15 mouse cellular contexts compared by ENCODE assay signal in the genomic region with DNA sequence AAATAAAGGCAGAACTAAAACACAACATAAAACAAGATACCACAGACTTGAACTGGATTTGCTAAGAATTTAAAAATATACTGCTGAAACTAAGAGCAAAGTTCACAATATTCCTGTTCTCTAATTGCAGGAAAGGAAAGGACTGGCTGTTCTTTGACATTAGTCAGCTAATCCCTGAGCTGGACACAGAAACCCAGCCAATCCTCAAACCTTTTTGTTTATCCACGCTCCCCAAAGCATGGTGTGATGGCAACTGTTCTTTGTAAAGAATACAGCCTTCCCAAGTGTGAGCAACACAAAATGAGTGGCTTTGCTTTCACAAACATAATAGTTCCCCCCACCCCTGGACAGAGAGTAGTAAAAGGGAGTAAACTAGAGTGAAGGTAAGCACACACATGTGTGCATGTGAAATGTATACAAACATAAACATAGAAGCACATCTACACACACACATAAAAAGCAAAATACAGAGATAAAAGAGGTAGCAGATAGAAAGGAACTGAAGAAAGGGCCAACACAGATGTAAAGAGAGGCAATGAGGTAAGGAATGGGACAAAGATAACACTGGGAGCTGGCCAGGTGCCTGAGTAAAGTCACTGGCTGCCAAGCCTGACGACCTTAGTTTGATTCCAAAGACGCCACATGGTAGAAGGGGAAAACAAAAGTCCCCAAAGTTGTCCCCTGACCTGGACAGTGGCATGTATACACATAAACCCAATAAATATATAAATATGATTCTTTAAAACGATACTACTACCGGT. TPM values are rescaled to one million over a fixed set of nuclear protein-coding genes. Genes with fewer than 3 reads are reported as not detected.
DNase-seq lines count a peak whose midpoint lies in the region.
"Had no signal": no experiment of that assay in that cellular context is flagged by ENCODE, and none has a peak within 500 bp of the region (broad histone marks: within the 10 kb centered on the region; RNA-seq: fewer than 3 reads in every experiment).

No protein-coding gene starts in this region.

- DNase-seq in heart, adult 11 months = peak; percentile 92
- DNase-seq in heart, embryonic 10.5 days (ENCODE audit: low spot score) = no peak
- DNase-seq in adipocyte (ENCODE audit: low spot score) = peak; percentile 46
- DNase-seq in heart, adult 8-10 months (ENCODE audit: low spot score) = peak; percentile 57
- DNase-seq in heart, postnatal 25 days (ENCODE audit: low spot score) = peak; percentile 9
- no peak for DNase-seq in spleen, adult 18-20 months
- DNase-seq in natural killer cell, adult 2 months (ENCODE audit: low spot score in 2 of 2) = no peak
- DNase-seq: cerebellum, postnatal 25 days; kidney, adult 11 months; kidney, postnatal 4 days had no signal

- intact Hi-C loops in heart, postnatal 25 days (cut with DNase I) = no loop called here

- no peaks in the 10 kb centered on the region for H3K9me3 ChIP-seq in heart, embryonic 10.5 days
- H3K9me3 ChIP-seq: embryonic facial prominence, embryonic 13.5 days; forebrain, embryonic 10.5 days; hindbrain, embryonic 13.5 days; lung, embryonic 15.5 days; megakaryocyte, embryonic 14.5 days had no signal

- H3K36me3 ChIP-seq in heart, embryonic 10.5 days = no peaks in the 10 kb centered on the region; the same call in 1 of the 2 replicates
- H3K36me3 ChIP-seq: hindbrain, embryonic 13.5 days; lung, embryonic 15.5 days had no signal

- 72% methylated on average over 5 of the region's 5 CpGs for WGBS in heart, embryonic 10.5 days

- H3K27ac ChIP-seq in heart, embryonic 10.5 days = no peak overlapping the region
- H3K27ac ChIP-seq: embryonic facial prominence, embryonic 13.5 days; forebrain, embryonic 10.5 days; hindbrain, embryonic 13.5 days; lung, embryonic 15.5 days had no signal

- H3K4me1 ChIP-seq in heart, embryonic 10.5 days = no peaks in the 10 kb centered on the region
- H3K4me1 ChIP-seq: embryonic facial prominence, embryonic 13.5 days; lung, embryonic 15.5 days had no signal

- no peaks in the 10 kb centered on the region for H3K27me3 ChIP-seq in heart, embryonic 10.5 days (ENCODE audit: insufficient read depth, poor library complexity, severe bottlenecking)
- H3K27me3 ChIP-seq: embryonic facial prominence, embryonic 13.5 days; hindbrain, embryonic 13.5 days; lung, embryonic 15.5 days; megakaryocyte, embryonic 14.5 days had no signal

- H3K4me3 ChIP-seq in heart, embryonic 10.5 days = no peak overlapping the region
- H3K4me3 ChIP-seq: embryonic facial prominence, embryonic 13.5 days; forebrain, embryonic 10.5 days; hindbrain, embryonic 13.5 days; lung, embryonic 15.5 days; megakaryocyte, embryonic 14.5 days had no signal

RNA-seq across cellular contexts. Expression of a gene that starts 21.7 kb away (rescaled TPM):
- 8.4 and 11.7 TPM in 2 replicates for polyA plus RNA-seq in heart, embryonic 10.5 days (2016; fragmentation: Nextera tagmentation; extraction: Ambion mirVana)
- 1 to 10 TPM; 3.5 to 5.7 (median 5.3) TPM for total RNA-seq in heart, adult 8-10 months (2022)
- 1 to 10 TPM; 3.5 to 3.8 TPM for total RNA-seq in heart, postnatal 25 days (2021)

RNA-seq across cellular contexts. Expression of a gene that starts 22.0 kb away (rescaled TPM):
- polyA plus RNA-seq in heart, embryonic 10.5 days (2016; fragmentation: Nextera tagmentation; extraction: Ambion mirVana) = 53.1 and 62.3 TPM in 2 replicates
- 10 to 100 TPM; 47.7 to 53.2 (median 48.9) TPM for total RNA-seq in heart, adult 8-10 months (2022)
- 10 to 100 TPM; 50.2 to 51.6 TPM for total RNA-seq in heart, postnatal 25 days (2021)

Comparison
In these comparisons a context has a peak if more than half of its experiments do, and no peak if none do; other contexts are left out.
1. DNase-seq: peak in heart, adult 11 months (single experiment), adipocyte (single experiment), heart, adult 8-10 months (single experiment) and heart, postnatal 25 days (single experiment); none in heart, embryonic 10.5 days (single experiment), spleen, adult 18-20 months (0 of 2) and natural killer cell, adult 2 months (0 of 2).